Comparison of ENCODE assay signal across 8 mouse cellular contexts in genomic region chr4:40143533-40143871, GRCm38 (mm10). TPM values are rescaled to one million over a fixed set of nuclear protein-coding genes. Genes with fewer than 3 reads are reported as not detected.
DNase-seq lines count a peak whose midpoint lies in the region; ATAC-seq and TF ChIP-seq lines count a peak whose summit lies in the region.

No protein-coding gene starts in this region.

- H3K36me3 ChIP-seq in heart, embryonic 10.5 days, result 0 out of 2 replicates have a peak, but pooled peaks cover 3% of the 10 kb centered on the region
- peaks cover 0 to 7% of the 10 kb centered on the region in 2 experiments for H3K36me3 ChIP-seq in CH12.LX (replicated peaks in 1 of 2; ENCODE audit: control insufficient read depth in 1 of 2, insufficient read depth in 1 of 2, low read length in 1 of 2)
- H3K36me3 ChIP-seq in forebrain, embryonic 14.5 days (ENCODE audit: control insufficient read depth, insufficient read depth, low read length), result no peaks in the 10 kb centered on the region
- H3K36me3 ChIP-seq in liver, embryonic 16.5 days (ENCODE audit: control insufficient read depth, insufficient read depth), result no peaks in the 10 kb centered on the region

- peak overlapping the region; percentile 88 for H3K4me3 ChIP-seq in heart, embryonic 10.5 days
- H3K4me3 ChIP-seq in CH12.LX (replicated peaks in 1 of 3; ENCODE audit: low read depth in 2 of 3, low read length in 2 of 3, poor library complexity in 1 of 3), result peak overlapping the region; percentile 68 to 98 (median 88)
- H3K4me3 ChIP-seq in forebrain, embryonic 14.5 days (ENCODE audit: low read depth, low read length), result peak overlapping the region; percentile 75
- H3K4me3 ChIP-seq in liver, embryonic 16.5 days (ENCODE audit: low read depth, low read length), result peak overlapping the region; percentile 79

- peak overlapping the region; percentile 72 for H3K9ac ChIP-seq in CH12.LX (ENCODE audit: insufficient read depth, low read depth)
- H3K9ac ChIP-seq in forebrain, embryonic 14.5 days (ENCODE audit: low read length), result peak overlapping the region; percentile 86
- H3K9ac ChIP-seq in liver, embryonic 16.5 days (ENCODE audit: low read depth, low read length), result peak overlapping the region; percentile 83

- dilution Hi-C loops in CH12.LX (cut with MboI; ENCODE audit: extremely low pct_ligation_motif_present, extremely low pct_unique_long_range_greater_than_20kb, low sequenced_read_pairs), result no loop called here

- peak overlapping the region; percentile 71 for H3K4me2 ChIP-seq in CH12.LX (ENCODE audit: insufficient read depth, low read depth, poor library complexity, severe bottlenecking)
- H3K4me2 ChIP-seq in forebrain, embryonic 14.5 days (ENCODE audit: low read length), result peak overlapping the region; percentile 71
- H3K4me2 ChIP-seq in liver, embryonic 16.5 days (ENCODE audit: low read depth, low read length), result peak overlapping the region; percentile 58

- H3K27ac ChIP-seq in heart, embryonic 10.5 days, result peak overlapping the region; percentile 92
- H3K27ac ChIP-seq in CH12.LX (ENCODE audit: insufficient read depth, low read depth), result no peak overlapping the region
- peak overlapping the region; percentile 88 for H3K27ac ChIP-seq in forebrain, embryonic 14.5 days (ENCODE audit: low read depth, low read length)
- H3K27ac ChIP-seq in liver, embryonic 16.5 days (ENCODE audit: low read length), result peak overlapping the region; percentile 78

- DNase-seq in heart, embryonic 10.5 days (ENCODE audit: low spot score), result no peak
- DNase-seq in heart, adult 18-20 months, result no peak
- no peak for DNase-seq in CH12.LX (ENCODE audit: extremely low read depth)
- DNase-seq in forebrain, embryonic 14.5 days (ENCODE audit: low spot score), result no peak
- no peak for DNase-seq in retina, postnatal 1 day
- no peak for DNase-seq in ovary, adult 18-20 months (ENCODE audit: low spot score)
- no peak for DNase-seq in left cerebral cortex, postnatal 36 days (ENCODE audit: low spot score in 2 of 2)

- no peaks in the 10 kb centered on the region; the same call in 1 of the 2 replicates for H3K79me2 ChIP-seq in CH12.LX (replicated peaks; ENCODE audit: control insufficient read depth, extremely low read depth, insufficient read depth, poor library complexity, severe bottlenecking)

- ATAC-seq in forebrain, embryonic 14.5 days, result no peak
- ATAC-seq in liver, embryonic 16.5 days (ENCODE audit: low read depth), result peak; percentile 51

- TF ChIP-seq CTCF in CH12.LX (conservative IDR thresholded peaks at IDR 0.05 in 1 of 2, IDR thresholded peaks at IDR 0.05 in 1 of 2; ENCODE audit: low read depth in 2 of 2, low read length in 2 of 2), result no peak

- TF ChIP-seq EP300 in CH12.LX (IDR thresholded peaks at IDR 0.05; ENCODE audit: low read length), result no peak

- no peak for TF ChIP-seq RAD21 in CH12.LX (IDR thresholded peaks at IDR 0.05; ENCODE audit: low read depth, low read length)

- no peaks in the 10 kb centered on the region for H3K27me3 ChIP-seq in heart, embryonic 10.5 days (ENCODE audit: insufficient read depth, poor library complexity, severe bottlenecking)
- H3K27me3 ChIP-seq in CH12.LX (replicated peaks), result no peaks in the 10 kb centered on the region
- no peaks in the 10 kb centered on the region for H3K27me3 ChIP-seq in forebrain, embryonic 14.5 days (replicated peaks; ENCODE audit: control insufficient read depth, insufficient read depth, low read length)
- no peaks in the 10 kb centered on the region for H3K27me3 ChIP-seq in liver, embryonic 16.5 days (ENCODE audit: control insufficient read depth, insufficient read depth, low read depth, low read length)

- no peaks in the 10 kb centered on the region for H3K9me3 ChIP-seq in heart, embryonic 10.5 days
- no peaks in the 10 kb centered on the region for H3K9me3 ChIP-seq in CH12.LX (replicated peaks; ENCODE audit: low read length)
- no peaks in the 10 kb centered on the region for H3K9me3 ChIP-seq in forebrain, embryonic 14.5 days (replicated peaks; ENCODE audit: control insufficient read depth, low read length)
- H3K9me3 ChIP-seq in liver, embryonic 16.5 days (replicated peaks; ENCODE audit: control insufficient read depth, low read length), result no peaks in the 10 kb centered on the region

- in situ Hi-C loops in CH12.LX (cut with MboI; ENCODE audit: low pct_ligation_motif_present, low pct_unique_long_range_greater_than_20kb, low sequenced_read_pairs), result loop anchor here (10.0 to 25.0 kb wide), 2 partner anchors 141 to 544 kb away; no protein-coding TSS in a partner anchor

- WGBS in heart, embryonic 10.5 days, result under 1% methylated on average over 27 of the region's 27 CpGs
- WGBS in forebrain, embryonic 14.5 days, result under 1% methylated on average over 27 of the region's 27 CpGs
- under 1% methylated on average over 27 of the region's 27 CpGs for WGBS in liver, embryonic 16.5 days (ENCODE audit: insufficient replicate concordance)

- intact Hi-C loops in left cerebral cortex, postnatal 36 days (cut with DNase I), result loop anchor here (2.0 to 10.0 kb wide), 2 partner anchors 135 to 541 kb away; partner anchors contain the start of gene Ndufb6

- no peak for TF ChIP-seq POLR2A in CH12.LX (IDR thresholded peaks at IDR 0.05; ENCODE audit: low read depth, low read length)

- H3K4me1 ChIP-seq in heart, embryonic 10.5 days, result peaks cover 20% of the 10 kb centered on the region
- peaks cover 5 to 33% of the 10 kb centered on the region in 2 experiments for H3K4me1 ChIP-seq in CH12.LX (ENCODE audit: control insufficient read depth in 1 of 2, insufficient read depth in 2 of 2)
- H3K4me1 ChIP-seq in forebrain, embryonic 14.5 days (ENCODE audit: control insufficient read depth, insufficient read depth, low read length), result peaks cover 13% of the 10 kb centered on the region; the same call in 1 of the 2 replicates
- peaks cover 23% of the 10 kb centered on the region for H3K4me1 ChIP-seq in liver, embryonic 16.5 days (ENCODE audit: control insufficient read depth, low read depth, low read length)

TF ChIP-seq in CH12.LX, 34 proteins besides CTCF, POLR2A, EP300 and RAD21:
- TF ChIP-seq MXI1 (IDR thresholded peaks at IDR 0.05; ENCODE audit: low read depth, low read length) (peak; percentile 77; the same call in 1 of the 2 replicates), UBTF (IDR thresholded peaks at IDR 0.05; ENCODE audit: low read depth, low read length) (0 out of 2 replicates have a peak, but pooled peaks have one; percentile 61), PAX5 (IDR thresholded peaks at IDR 0.05; ENCODE audit: low read length) (no peak), ELF1 (IDR thresholded peaks at IDR 0.05; ENCODE audit: low read depth, low read length) (no peak), MAZ (IDR thresholded peaks at IDR 0.05; ENCODE audit: low read depth, low read length) (no peak), POLR2AphosphoS2 (IDR thresholded peaks at IDR 0.05; ENCODE audit: low read depth, low read length) (no peak), SIN3A (IDR thresholded peaks at IDR 0.05; ENCODE audit: low read length) (0 out of 2 replicates have a peak, but pooled peaks have one; percentile 17), MAX (IDR thresholded peaks at IDR 0.05; ENCODE audit: low read length) (no peak)
TF ChIP-seq in CH12.LX: peak in this region for 3.

RNA-seq across cellular contexts. Expression of gene Aco1, which starts 0.6 kb away (rescaled TPM):
- polyA plus RNA-seq in heart, embryonic 10.5 days (2016; fragmentation: Nextera tagmentation; extraction: Ambion mirVana), result 34.6 and 39.5 TPM in 2 replicates
- 10 to 100 TPM; 28.6 to 34.8 TPM for total RNA-seq in heart, adult 18-20 months (2021)
- total RNA-seq in CH12.LX (2012; rRNA removed) (23.2 and 25.0 TPM in 2 replicates), CH12.LX (2014; rRNA removed) (25.2 and 27.1 TPM in 2 replicates)
- polyA plus RNA-seq in CH12.LX (2012; ENCODE audit: insufficient read length, low read depth), result 22.3 and 24.8 TPM in 2 replicates
- polyA plus RNA-seq in forebrain, embryonic 14.5 days (2014; fragmentation: Nextera tagmentation; extraction: Ambion mirVana), result 50.9 and 55.0 TPM in 2 replicates
- polyA plus RNA-seq in liver, embryonic 16.5 days (2015; fragmentation: Nextera tagmentation; extraction: Ambion mirVana), result 51.3 and 59.9 TPM in 2 replicates
- total RNA-seq in left cerebral cortex, postnatal 36 days (2021), result 10 to 100 TPM; 29.9 to 30.4 TPM
